Mouse (Mus musculus): ENCODE data around the gene Me1.

Gene Me1

GRCm38 (mm10) chr9:86592676-86593668, 102.8 kb downstream of the Me1 start:
- no peak for DNase-seq

GRCm38 (mm10) chr9:86587019-86587795, 108.5 kb downstream of the Me1 start:
- DNase-seq, result no peak

- DNase-seq, result peak; percentile 32 to 42
Observed at GRCm38 (mm10) chr9:86583740-86584139, 112.0 kb downstream of the Me1 start.

GRCm38 (mm10) chr9:86579657-86580056, 116.1 kb downstream of the Me1 start:
- no peak for DNase-seq

- no peak for DNase-seq
Observed at GRCm38 (mm10) chr9:86575178-86575577, 120.6 kb downstream of the Me1 start.

- no peak for DNase-seq
Observed at GRCm38 (mm10) chr9:86573616-86574303, 122.0 kb downstream of the Me1 start.

GRCm38 (mm10) chr9:86572636-86573291, 123.0 kb downstream of the Me1 start:
- peak; percentile 65 to 74 for DNase-seq

GRCm38 (mm10) chr9:86572196-86572595, 123.6 kb downstream of the Me1 start:
- DNase-seq, result no peak

- DNase-seq, result peak; percentile 91 to 92
Observed at GRCm38 (mm10) chr9:86571540-86572135, 124.1 kb downstream of the Me1 start, which contains the start of the genes Pgm3 and Rwdd2a. Pgm3 (minus strand) TSS chr9:86571842. Rwdd2a (plus strand) TSS chr9:86571991.

- no peak for DNase-seq
Observed at GRCm38 (mm10) chr9:86570946-86571345, 124.8 kb downstream of the Me1 start.

- no peak for DNase-seq
Observed at GRCm38 (mm10) chr9:86570261-86570890, 125.4 kb downstream of the Me1 start.

- DNase-seq, result no peak
Observed at GRCm38 (mm10) chr9:86569314-86569910, 126.3 kb downstream of the Me1 start.

GRCm38 (mm10) chr9:86560543-86560942, 135.2 kb downstream of the Me1 start:
- DNase-seq, result no peak

- DNase-seq, result no peak
Observed at GRCm38 (mm10) chr9:86554641-86555040, 141.1 kb downstream of the Me1 start.

GRCm38 (mm10) chr9:86553886-86554285, 141.9 kb downstream of the Me1 start:
- DNase-seq, result no peak

GRCm38 (mm10) chr9:86550717-86551116, 145.0 kb downstream of the Me1 start:
- no peak for DNase-seq

GRCm38 (mm10) chr9:86549637-86550162, 146.1 kb downstream of the Me1 start:
- no peak for DNase-seq

GRCm38 (mm10) chr9:86544559-86544958, 151.2 kb downstream of the Me1 start:
- no peak for DNase-seq

GRCm38 (mm10) chr9:86543451-86543850, 152.3 kb downstream of the Me1 start:
- no peak for DNase-seq

GRCm38 (mm10) chr9:86534071-86534470, 161.7 kb downstream of the Me1 start:
- DNase-seq, result no peak
